Mouse (Mus musculus) ES-E14 (cell line): ENCODE results near the gene Wasf2. TPM values are rescaled to one million over a fixed set of nuclear protein-coding genes. Genes with fewer than 3 reads are reported as not detected.

Experiments used
- DNase-seq: peaks from one replicate; pipeline ENCODE4 v3.0.0-alpha.2; 2013; ENCODE audit warnings: low read depth, low spot score
- H3K27ac ChIP-seq: 2 replicates; pipeline ENCODE4 v1.5.1; 2012; ENCODE audit warnings: low read depth, mild to moderate bottlenecking, low read length, moderate library complexity, mixed read lengths; ENCODE audit not compliant: poor library complexity, insufficient read depth, severe bottlenecking
- H3K36me3 ChIP-seq: 2 replicates; pipeline ENCODE4 v1.6.1; 2012; ENCODE audit warnings: mild to moderate bottlenecking, low read length, moderate library complexity, mixed read lengths; ENCODE audit not compliant: control insufficient read depth, poor library complexity, insufficient read depth, severe bottlenecking
- H3K4me1 ChIP-seq, 2 experiments: fragments of 150-350 bp in 1 of 2; sonication (generic) in 1 of 2; 2 replicates each; pipeline ENCODE4 v1.6.1; 2012; ENCODE audit warnings: low read length in 2 of 2, mild to moderate bottlenecking in 1 of 2, mixed read lengths in 1 of 2; ENCODE audit not compliant: control insufficient read depth in 2 of 2, insufficient read depth in 2 of 2, poor library complexity in 1 of 2
- H3K4me3 ChIP-seq, 2 experiments: fragments of 150-350 bp in 1 of 2; sonication (generic) in 1 of 2; 2 replicates each; pipeline ENCODE4 v1.5.1; 2012; ENCODE audit warnings: low read length in 2 of 2, low read depth in 1 of 2, mild to moderate bottlenecking in 1 of 2, mixed read lengths in 1 of 2; ENCODE audit not compliant: insufficient read depth in 1 of 2, poor library complexity in 1 of 2, severe bottlenecking in 1 of 2
- H3K9ac ChIP-seq: 2 replicates; pipeline ENCODE4 v1.6.1; 2012; ENCODE audit warnings: low read depth, mild to moderate bottlenecking, low read length, mixed read lengths; ENCODE audit not compliant: poor library complexity, insufficient read depth, severe bottlenecking
- H3K9me3 ChIP-seq: fragments of 150-350 bp; sonication (generic); 2 replicates; pipeline ENCODE4 v1.6.1; 2012; ENCODE audit warnings: low read depth, mild to moderate bottlenecking, low read length; ENCODE audit not compliant: control insufficient read depth, insufficient read depth
- CHD2 ChIP-seq: IDR thresholded peaks from 2 replicates; pipeline ENCODE4 v1.6.1; 2014; ENCODE audit warnings: mild to moderate bottlenecking, low read depth, low read length, inconsistent platforms
- HCFC1 ChIP-seq: IDR thresholded peaks from 2 replicates; pipeline ENCODE4 v1.6.1; 2012; ENCODE audit warnings: low read length, inconsistent platforms, borderline replicate concordance; ENCODE audit not compliant: insufficient read depth
- MAFK ChIP-seq: IDR thresholded peaks from 2 replicates; pipeline ENCODE4 v1.6.1; 2014; ENCODE audit warnings: mild to moderate bottlenecking, low read depth, low read length, inconsistent platforms; ENCODE audit not compliant: insufficient read depth
- ZC3H11A ChIP-seq: IDR thresholded peaks from 2 replicates; pipeline ENCODE4 v1.6.1; 2012; ENCODE audit warnings: low read depth, mild to moderate bottlenecking, inconsistent platforms, low read length, borderline replicate concordance
- ZNF384 ChIP-seq: IDR thresholded peaks from 2 replicates; pipeline ENCODE4 v1.6.1; 2012; ENCODE audit warnings: low read depth, low read length, inconsistent platforms
- in situ Hi-C, 2 experiments: fragments of 600-800 bp; cut with MboI; formaldehyde crosslinking; loops; one replicate each; pipeline ENCODE4 v1.15.1; 2025; ENCODE audit warnings: low sequenced_read_pairs in 2 of 2, inconsistent platforms in 1 of 2; ENCODE audit not compliant: unreplicated experiment in 2 of 2
- total RNA-seq: library from RNA; depleted of rRNA; stranded (reverse); fragments of 300-350 nt; gene quantifications from 2 replicates; pipeline ENCODE4 v1.2.3, GENCODE M21; 2012

Wasf2 gene
- total RNA-seq, 1 experiment, result 32.3 TPM

DNA sequence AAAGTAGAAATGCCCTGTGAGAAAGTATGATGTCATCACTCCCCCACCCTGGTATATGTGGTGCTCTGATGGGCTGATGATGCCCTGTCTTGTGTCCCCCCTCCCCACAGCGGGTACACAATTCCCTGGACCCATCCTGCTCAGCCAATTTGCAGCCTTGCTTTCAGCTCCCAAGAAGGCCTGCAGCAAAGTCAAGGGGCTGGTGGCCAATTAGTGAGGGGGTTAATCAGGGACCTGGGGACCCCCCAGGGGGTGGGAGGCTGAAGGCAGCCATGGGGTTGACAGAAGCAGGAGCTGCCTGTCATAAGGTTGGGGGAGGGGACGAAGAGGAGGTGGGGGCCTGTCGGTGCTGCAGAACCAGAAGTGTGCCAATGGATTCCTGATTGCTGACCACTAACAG is 73.3 kb downstream of the Wasf2 start:
- in situ Hi-C loops, result no loop called here
- no peak for DNase-seq
- Histone ChIP-seq H3K4me1 (peaks cover 3 to 28% of the 10 kb centered on the region in 2 experiments; a peak in 3 of 4 replicates), H3K36me3 (no peaks in the 10 kb centered on the region), H3K9ac (no peak overlapping the region), H3K27ac (no peak overlapping the region), H3K4me3 (no peak overlapping the region), H3K9me3 (no peaks in the 10 kb centered on the region)
- TF ChIP-seq ZC3H11A, result no peak
- TF ChIP-seq MAFK, result no peak

DNA sequence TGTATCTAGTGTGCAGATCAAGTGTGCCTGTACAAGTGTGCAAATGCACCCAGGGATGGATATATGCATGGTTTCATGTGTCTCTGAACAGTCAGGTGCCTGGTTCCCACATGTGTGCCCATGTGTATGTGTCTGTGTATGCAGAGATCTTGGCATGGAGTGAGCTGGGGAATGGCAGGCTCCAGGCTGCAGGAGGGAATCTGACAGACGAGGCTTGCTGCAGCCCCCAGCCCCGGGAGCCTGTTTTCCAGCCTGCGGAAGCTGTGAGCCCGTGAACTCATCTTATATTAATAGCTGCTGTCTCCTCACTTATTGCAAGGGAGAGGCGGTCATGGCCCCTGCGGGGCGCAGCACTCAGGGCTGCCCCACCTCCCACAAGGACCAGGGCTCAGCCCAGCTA is 74.1 kb downstream of the Wasf2 start:
- Histone ChIP-seq H3K4me1 (peaks cover 3 to 24% of the 10 kb centered on the region in 2 experiments; a peak in 3 of 4 replicates), H3K36me3 (no peaks in the 10 kb centered on the region), H3K27ac (no peak overlapping the region), H3K9me3 (no peaks in the 10 kb centered on the region), H3K4me3 (no peak overlapping the region), H3K9ac (no peak overlapping the region)
- DNase-seq, result no peak
- TF ChIP-seq ZC3H11A, result no peak
- TF ChIP-seq CHD2, result no peak
- TF ChIP-seq MAFK, result no peak
- TF ChIP-seq HCFC1, result no peak
- no peak for TF ChIP-seq ZNF384
- in situ Hi-C loops, result no loop called here

DNA sequence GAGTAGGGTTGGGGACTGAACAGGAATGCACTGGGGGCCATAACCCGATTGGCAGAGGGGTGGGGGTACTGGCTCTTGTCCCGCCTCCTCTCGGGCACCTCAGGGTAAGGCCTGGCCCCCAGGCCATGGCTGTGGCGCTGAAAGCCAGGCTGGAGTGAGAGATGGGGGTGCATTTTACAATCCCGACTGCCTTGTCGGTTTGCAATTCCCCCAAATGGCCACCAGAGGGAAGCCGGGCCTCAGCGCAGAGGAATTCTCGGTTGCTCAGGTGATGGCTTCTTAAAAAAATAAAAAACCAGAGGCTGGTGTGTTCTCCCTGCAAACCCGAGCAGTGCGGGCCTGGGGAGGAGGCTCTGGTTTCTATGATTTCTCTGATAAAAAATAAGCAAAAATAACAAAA is 79.1 kb downstream of the Wasf2 start:
- Histone ChIP-seq H3K9me3 (no peaks in the 10 kb centered on the region), H3K27ac (no peak overlapping the region), H3K9ac (no peak overlapping the region), H3K4me3 (no peak overlapping the region), H3K4me1 (peaks cover 0 to 14% of the 10 kb centered on the region in 2 experiments; a peak in 1 of 4 replicates), H3K36me3 (no peaks in the 10 kb centered on the region)
- in situ Hi-C loops, result no loop called here
- no peak for DNase-seq
- no peak for TF ChIP-seq CHD2
- TF ChIP-seq ZC3H11A, result 0 out of 2 replicates have a peak, but pooled peaks have one; percentile 40
- TF ChIP-seq ZNF384, result peak; percentile 97
- TF ChIP-seq MAFK, result no peak

DNA sequence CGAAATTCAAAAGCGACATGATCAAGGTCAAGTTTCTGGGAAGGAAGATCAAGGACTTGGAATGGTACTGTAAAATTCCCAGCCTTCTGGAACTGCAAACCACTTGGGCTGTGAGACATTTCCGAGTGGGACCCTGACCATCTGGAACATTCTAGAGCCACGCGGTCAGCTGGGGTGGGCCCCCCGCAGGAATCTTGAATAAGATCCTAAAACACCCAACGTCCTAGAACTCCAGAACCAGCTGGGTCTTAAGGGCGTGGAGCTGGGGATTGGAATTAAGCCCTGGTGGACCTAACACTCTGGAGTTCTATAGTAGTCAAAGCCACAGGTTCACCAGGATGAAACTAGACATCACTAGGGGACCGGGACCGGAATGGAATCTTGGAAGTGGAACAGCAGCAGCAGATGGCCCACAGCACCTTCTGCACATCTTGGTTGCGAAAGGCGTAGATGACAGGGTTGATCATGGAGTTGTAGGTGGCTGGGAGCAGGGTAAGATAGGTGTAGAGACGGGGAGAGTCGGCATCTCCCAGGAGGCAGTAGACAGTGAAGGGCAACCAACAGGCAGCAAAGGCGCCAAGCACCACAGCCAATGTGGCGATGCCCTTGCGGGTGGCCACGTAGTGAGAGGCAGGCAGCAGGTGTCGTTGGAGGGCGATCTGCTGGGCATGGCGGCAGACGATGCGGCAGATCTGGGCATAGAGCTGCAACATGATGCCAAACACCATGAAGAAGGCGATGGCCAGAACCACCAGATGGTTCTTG is 79.9 kb downstream of the Wasf2 start:
- H3K27ac ChIP-seq, result no peak overlapping the region
- in situ Hi-C loops, result no loop called here
- no peak for DNase-seq

More for the DNA sequence above, 79.9 kb downstream of the Wasf2 start:
- Histone ChIP-seq H3K4me1 (peaks cover 0 to 12% of the 10 kb centered on the region in 2 experiments; a peak in 1 of 4 replicates), H3K36me3 (no peaks in the 10 kb centered on the region), H3K9ac (no peak overlapping the region), H3K9me3 (no peaks in the 10 kb centered on the region), H3K4me3 (no peak overlapping the region)
- TF ChIP-seq MAFK (no peak), ZC3H11A (no peak), ZNF384 (no peak), CHD2 (no peak), HCFC1 (no peak)
